Mouse (Mus musculus) megakaryocyte progenitor cell, adult 5-6 weeks (primary cell): ENCODE data around the gene Clpb. TPM values are rescaled to one million over a fixed set of nuclear protein-coding genes. Genes with fewer than 3 reads are reported as not detected.
"Not testable (repeated sequence)": the region's sequence is repeated elsewhere in the genome, so short reads cannot be mapped to it uniquely, and the experiment has no call there.

Source experiments
- ATAC-seq: replicated peaks from 2 replicates; pipeline ENCODE4 v1.8.0; 2016; ENCODE audit warnings: mild to moderate bottlenecking, moderate TSS enrichment, inconsistent platforms; ENCODE audit not compliant: poor library complexity
- total RNA-seq, 2 experiments: library from RNA; stranded (forward) in 1 of 2; stranded (reverse) in 1 of 2; fragments of 157-497, 149-512 nt in 1 of 2; fragments of 200-1000 nt in 1 of 2; gene quantifications; 2 replicates each; pipeline versions ENCODE4 v1.2.3 to v1.2.4; 2015 to 2017

The Clpb gene
- 7.2 and 9.9 TPM in 2 replicates for total RNA-seq (2015)
- 32.9 and 45.8 TPM in 2 replicates for total RNA-seq (2017)

- ATAC-seq, result peak; percentile 94
Measured at GRCm38 (mm10) chr7:101663514-101664159, at the start of gene Clpb. Gene Clpb, plus strand, starts transcription at chr7:101663633.

GRCm38 (mm10) chr7:101615406-101615805 is 48.0 kb upstream of the Clpb start:
- no peak for ATAC-seq

GRCm38 (mm10) chr7:101616136-101616835 is 47.1 kb upstream of the Clpb start:
- ATAC-seq, result no peak

GRCm38 (mm10) chr7:101617438-101618165 is 45.8 kb upstream of the Clpb start:
- ATAC-seq, result no peak

GRCm38 (mm10) chr7:101618273-101618672 is 45.2 kb upstream of the Clpb start:
- no peak for ATAC-seq

- peak; percentile 60 for ATAC-seq
Measured at GRCm38 (mm10) chr7:101620373-101620772, 43.1 kb upstream of the Clpb start.

- ATAC-seq, result peak; percentile 46; the same call in 1 of the 2 replicates
Measured at GRCm38 (mm10) chr7:101621861-101622260, 41.6 kb upstream of the Clpb start.

GRCm38 (mm10) chr7:101624283-101624682 is 39.1 kb upstream of the Clpb start:
- ATAC-seq, result peak; percentile 52; the same call in 1 of the 2 replicates

- not testable (repeated sequence) for ATAC-seq
Measured at GRCm38 (mm10) chr7:101627166-101627565, 36.3 kb upstream of the Clpb start.

- no peak for ATAC-seq
Measured at GRCm38 (mm10) chr7:101628481-101628880, 35.0 kb upstream of the Clpb start.

- ATAC-seq, result no peak
Measured at GRCm38 (mm10) chr7:101633629-101634177, 29.7 kb upstream of the Clpb start.

GRCm38 (mm10) chr7:101634513-101634912 is 28.9 kb upstream of the Clpb start:
- ATAC-seq, result no peak

- ATAC-seq, result no peak
Measured at GRCm38 (mm10) chr7:101636056-101636455, 27.4 kb upstream of the Clpb start.

GRCm38 (mm10) chr7:101643879-101644278 is 19.6 kb upstream of the Clpb start:
- no peak for ATAC-seq

- ATAC-seq, result no peak
Measured at GRCm38 (mm10) chr7:101649729-101650128, 13.7 kb upstream of the Clpb start.

GRCm38 (mm10) chr7:101650565-101650964 is 12.9 kb upstream of the Clpb start:
- ATAC-seq, result no peak

GRCm38 (mm10) chr7:101653681-101654209 is 9.7 kb upstream of the Clpb start:
- peak; percentile 94 for ATAC-seq

GRCm38 (mm10) chr7:101654936-101655335 is 8.5 kb upstream of the Clpb start:
- ATAC-seq, result peak; percentile 47; the same call in 1 of the 2 replicates

- ATAC-seq, result no peak
Measured at GRCm38 (mm10) chr7:101662006-101662405, 1.4 kb upstream of the Clpb start.

GRCm38 (mm10) chr7:101666581-101666980 is 3.1 kb downstream of the Clpb start:
- peak; percentile 51 for ATAC-seq
